Mouse (Mus musculus) heart, embryonic 14.5 days (tissue): Measurements from ENCODE around the gene Odf3l1. TPM values are rescaled to one million over a fixed set of nuclear protein-coding genes. Genes with fewer than 3 reads are reported as not detected.
"Not testable (repeated sequence)": the region's sequence is repeated elsewhere in the genome, so short reads cannot be mapped to it uniquely, and the experiment has no call there.

Source experiments
- ATAC-seq: fragments of 200-750 bp; cut with Nextera tagmentation; 2 replicates; pipeline ENCODE4 v1.8.0; 2017; ENCODE audit warnings: low read depth, moderate TSS enrichment; ENCODE audit not compliant: insufficient number of reproducible peaks, insufficient read depth, low FRiP score
- H3K27ac ChIP-seq, 2 experiments: fragments of 200-500 bp in 1 of 2; fragments of 300-500 bp in 1 of 2; sonication (generic) in 1 of 2; replicated peaks in 1 of 2; 2 replicates each; pipeline ENCODE4 v1.5.1; 2012 to 2014; ENCODE audit warnings: low read depth in 2 of 2, low read length in 2 of 2, control low read depth in 1 of 2, mild to moderate bottlenecking in 1 of 2, mixed read lengths in 1 of 2; ENCODE audit not compliant: control insufficient read depth in 1 of 2, insufficient read depth in 1 of 2
- H3K27me3 ChIP-seq: fragments of 300-500 bp; sonication (generic); 2 replicates; pipeline ENCODE4 v1.6.1; 2014; ENCODE audit warnings: mild to moderate bottlenecking, low read length, control low read depth; ENCODE audit not compliant: control insufficient read depth, insufficient read depth
- H3K36me3 ChIP-seq: fragments of 300-500 bp; sonication (generic); 2 replicates; pipeline ENCODE4 v1.6.1; 2014; ENCODE audit warnings: mild to moderate bottlenecking, control low read depth, low read length, mixed read lengths; ENCODE audit not compliant: control insufficient read depth, insufficient read depth
- H3K4me1 ChIP-seq, 2 experiments: fragments of 200-500 bp in 1 of 2; fragments of 300-500 bp in 1 of 2; sonication (generic) in 1 of 2; 2 replicates each; pipeline ENCODE4 v1.6.1; 2012 to 2014; ENCODE audit warnings: low read length in 2 of 2, control low read depth in 1 of 2, mixed read lengths in 1 of 2; ENCODE audit not compliant: control insufficient read depth in 2 of 2, insufficient read depth in 2 of 2
- H3K4me2 ChIP-seq: fragments of 300-500 bp; sonication (generic); 2 replicates; pipeline ENCODE4 v1.6.1; 2014; ENCODE audit warnings: mild to moderate bottlenecking, low read length
- H3K4me3 ChIP-seq, 2 experiments: fragments of 200-500 bp in 1 of 2; fragments of 300-500 bp in 1 of 2; sonication (generic) in 1 of 2; 2 replicates each; pipeline ENCODE4 v1.5.1; 2012 to 2014; ENCODE audit warnings: low read length in 2 of 2, mild to moderate bottlenecking in 2 of 2, control low read depth in 1 of 2, low read depth in 1 of 2, moderate library complexity in 1 of 2; ENCODE audit not compliant: control insufficient read depth in 1 of 2, insufficient read depth in 1 of 2
- H3K9ac ChIP-seq: fragments of 300-500 bp; sonication (generic); 2 replicates; pipeline ENCODE4 v1.6.1; 2014; ENCODE audit warnings: mild to moderate bottlenecking, low read length
- H3K9me3 ChIP-seq: fragments of 300-500 bp; sonication (generic); 2 replicates; pipeline ENCODE4 v1.6.1; 2016; ENCODE audit warnings: low read length, control low read depth; ENCODE audit not compliant: control insufficient read depth
- WGBS: fragments of 180-500 bp; shearing (Covaris S2); extraction: QIAGEN DNeasy Blood & Tissue Kit; methylation state at CpG from one replicate; pipeline ENCODE4 v1.1.7; 2014; 5-methylcytosine and 5-hydroxymethylcytosine counted together
- polyA plus RNA-seq: library from polyadenylated mRNA; unstranded; fragments of >200 nt; fragmentation: Nextera tagmentation; extraction: Ambion mirVana; gene quantifications from 2 replicates; pipeline ENCODE4 v1.2.1, GENCODE M21; 2014

The Odf3l1 gene
- polyA plus RNA-seq = 0.50 and 0.72 TPM in 2 replicates

DNA sequence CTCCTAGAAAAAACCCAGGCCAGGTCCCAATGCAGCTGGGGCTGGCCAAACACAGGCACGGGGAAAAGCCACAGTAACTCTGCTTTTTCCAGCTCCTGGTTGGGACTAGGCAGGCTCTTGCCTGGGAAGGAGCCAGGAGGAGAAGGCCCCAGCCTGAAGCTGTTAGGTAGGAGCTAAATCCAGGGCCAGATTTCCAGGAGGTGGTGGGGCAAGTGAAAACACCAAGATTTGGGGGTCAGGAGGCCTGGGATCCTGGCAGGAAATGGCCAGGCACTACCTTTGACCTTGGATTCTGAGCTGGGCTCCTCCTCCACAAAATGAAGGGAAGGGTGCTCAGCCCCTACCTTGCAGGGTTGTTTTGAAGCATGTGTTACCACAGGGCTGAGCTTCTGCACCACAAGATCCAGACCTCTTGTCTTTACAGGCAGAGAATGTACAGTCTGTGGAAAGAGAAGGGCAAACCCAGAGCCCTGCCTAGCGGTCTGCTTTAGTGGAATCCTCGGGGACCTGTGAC, at the start of gene Odf3l1:
Odf3l1 (minus strand) TSS at position 464 of the 514 bp plus-strand sequence.
- WGBS = 1% methylated on average over 3 of the region's 3 CpGs
- ATAC-seq = no peak
- Histone ChIP-seq H3K4me3 (peak within 1 kb of the TSS; percentile 60 to 64), H3K9ac (peak within 1 kb of the TSS; percentile 89), H3K4me1 (peaks cover 50 to 64% of the 10 kb centered on the region in 2 experiments), H3K27ac (peak within 1 kb of the TSS; percentile 91 to 96), H3K27me3 (no peaks in the 10 kb centered on the region), H3K36me3 (no peaks in the 10 kb centered on the region), H3K9me3 (no peaks in the 10 kb centered on the region), H3K4me2 (peak within 1 kb of the TSS; percentile 87)

DNA sequence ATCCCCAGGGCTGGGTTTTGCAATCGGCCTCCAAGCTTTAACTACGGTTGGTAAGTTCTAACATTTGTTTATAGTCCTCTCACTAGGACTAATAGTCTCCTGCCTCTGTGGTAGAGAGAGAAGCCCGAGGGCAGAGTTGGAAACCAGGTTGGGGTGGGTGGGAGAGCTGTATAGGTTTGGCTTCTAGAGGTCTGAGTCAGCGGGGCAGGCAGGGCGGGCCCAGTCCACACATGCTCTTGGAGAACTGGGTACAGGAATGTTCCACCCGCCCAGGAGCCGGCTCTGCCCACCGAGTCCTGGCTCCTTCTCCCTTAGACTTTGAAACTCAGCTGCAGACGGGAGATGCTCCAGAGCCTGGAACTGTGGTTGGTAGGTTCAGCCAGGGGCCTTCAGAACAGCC, 49.5 kb upstream of the Odf3l1 start:
- 79% methylated on average over 9 of the region's 9 CpGs for WGBS
- H3K4me3 ChIP-seq = no peak overlapping the region
- ATAC-seq = no peak

GRCm38 (mm10) chr9:56911017-56911416, 46.5 kb upstream of the Odf3l1 start:
- no peak overlapping the region for H3K9ac ChIP-seq
- WGBS = 48% methylated on average over 1 of the region's 1 CpGs
- peaks cover 16% of the 10 kb centered on the region for H3K36me3 ChIP-seq
- no peak overlapping the region for H3K27ac ChIP-seq
- no peak for ATAC-seq
- no peaks in the 10 kb centered on the region for H3K27me3 ChIP-seq
- no peaks in the 10 kb centered on the region for H3K9me3 ChIP-seq
- no peak overlapping the region for H3K4me2 ChIP-seq
- no peak overlapping the region for H3K4me3 ChIP-seq
- H3K4me1 ChIP-seq = peaks cover 2 to 5% of the 10 kb centered on the region in 2 experiments; a peak in 2 of 4 replicates

More for the DNA sequence above, 49.5 kb upstream of the Odf3l1 start:
- Histone ChIP-seq H3K9ac (no peak overlapping the region), H3K4me1 (no peaks in the 10 kb centered on the region; a peak in 1 of 4 replicates), H3K36me3 (peaks cover 45% of the 10 kb centered on the region), H3K9me3 (no peaks in the 10 kb centered on the region), H3K27me3 (no peaks in the 10 kb centered on the region), H3K4me2 (no peak overlapping the region), H3K27ac (no peak overlapping the region)

GRCm38 (mm10) chr9:56909991-56910390, 45.5 kb upstream of the Odf3l1 start:
- ATAC-seq, H3K9me3 ChIP-seq, H3K9ac ChIP-seq, H3K27me3 ChIP-seq, H3K4me3 ChIP-seq, H3K27ac ChIP-seq, H3K4me1 ChIP-seq, H3K36me3 ChIP-seq, H3K4me2 ChIP-seq: not testable (repeated sequence)
- WGBS = 41% methylated on average over 4 of the region's 4 CpGs

- H3K27ac ChIP-seq = no peak overlapping the region
- WGBS = 41% methylated on average over 9 of the region's 9 CpGs
- H3K36me3 ChIP-seq = no peaks in the 10 kb centered on the region
- H3K4me3 ChIP-seq = no peak overlapping the region
- no peak overlapping the region for H3K4me2 ChIP-seq
- peaks cover 2 to 5% of the 10 kb centered on the region in 2 experiments; a peak in 2 of 4 replicates for H3K4me1 ChIP-seq
- ATAC-seq = no peak
- H3K9me3 ChIP-seq = no peaks in the 10 kb centered on the region
- H3K27me3 ChIP-seq = no peaks in the 10 kb centered on the region
- no peak overlapping the region for H3K9ac ChIP-seq
Measured at GRCm38 (mm10) chr9:56907549-56907948, 43.1 kb upstream of the Odf3l1 start.

GRCm38 (mm10) chr9:56903662-56904061, 39.2 kb upstream of the Odf3l1 start:
- WGBS = 64% methylated on average over 3 of the region's 3 CpGs
- no peak for ATAC-seq
- no peaks in the 10 kb centered on the region for H3K27me3 ChIP-seq
- H3K9ac ChIP-seq = no peak overlapping the region
- H3K9me3 ChIP-seq = no peaks in the 10 kb centered on the region
- no peak overlapping the region for H3K27ac ChIP-seq
- H3K4me3 ChIP-seq = no peak overlapping the region
- peaks cover 9 to 14% of the 10 kb centered on the region in 2 experiments; a peak in 2 of 4 replicates for H3K4me1 ChIP-seq
- H3K4me2 ChIP-seq = no peak overlapping the region
- H3K36me3 ChIP-seq = 0 out of 2 replicates have a peak, but pooled peaks cover 1% of the 10 kb centered on the region

DNA sequence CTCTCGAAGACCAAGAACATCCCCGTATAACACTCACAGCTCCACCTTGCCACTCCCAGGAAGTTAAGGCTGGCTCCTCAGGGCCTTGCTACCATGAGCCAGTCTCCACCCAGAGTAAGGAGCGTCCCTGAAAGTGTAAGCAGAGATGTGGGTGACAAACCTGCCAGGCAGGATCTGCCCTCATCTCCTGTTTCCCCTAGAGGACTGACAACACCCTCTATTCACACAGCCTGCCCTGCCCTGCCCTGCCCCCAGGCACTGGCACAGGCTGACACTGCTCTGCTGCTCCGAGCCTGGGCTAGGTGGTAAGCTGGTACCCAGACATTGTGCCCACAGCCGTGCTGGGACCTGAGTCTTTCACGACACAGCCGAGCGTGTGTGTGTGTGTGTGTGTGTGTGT, 36.7 kb upstream of the Odf3l1 start:
- no peaks in the 10 kb centered on the region for H3K9me3 ChIP-seq
- peaks cover 7 to 9% of the 10 kb centered on the region in 2 experiments; a peak in 1 of 4 replicates for H3K4me1 ChIP-seq
- no peak overlapping the region for H3K4me3 ChIP-seq
- no peak for ATAC-seq
- WGBS = 58% methylated on average over 8 of the region's 8 CpGs
- 0 out of 2 replicates have a peak overlapping the region, but pooled peaks have one; percentile 6 for H3K9ac ChIP-seq
- H3K27me3 ChIP-seq = no peaks in the 10 kb centered on the region
- no peak overlapping the region for H3K4me2 ChIP-seq
- no peak overlapping the region for H3K27ac ChIP-seq
- peaks cover 21% of the 10 kb centered on the region for H3K36me3 ChIP-seq

DNA sequence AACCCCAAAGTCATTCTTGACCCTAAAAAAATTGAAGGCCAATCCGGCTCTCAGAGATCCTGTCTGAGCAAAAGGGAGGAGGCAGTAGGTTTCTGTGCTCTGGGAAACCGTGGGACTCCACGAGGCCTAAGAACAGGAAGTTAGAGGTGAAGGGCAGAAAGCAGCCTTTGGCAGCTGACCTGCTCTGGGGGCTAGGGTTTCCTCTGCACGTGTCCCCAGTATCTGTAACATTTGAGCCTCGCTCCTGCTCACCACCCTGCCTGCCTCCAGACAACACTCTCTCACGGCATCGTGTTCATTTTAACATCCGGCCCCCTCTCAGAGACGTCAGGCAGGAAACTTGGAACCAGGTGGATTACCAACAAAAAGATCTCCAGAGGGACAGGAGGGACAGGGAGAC, 36.1 kb upstream of the Odf3l1 start:
- peak overlapping the region; percentile 16; the same call in 1 of the 2 replicates for H3K9ac ChIP-seq
- H3K4me2 ChIP-seq = no peak overlapping the region
- WGBS = 18% methylated on average over 9 of the region's 9 CpGs
- H3K27ac ChIP-seq = peak overlapping the region in 1 of 2 experiments; percentile 14; a peak in 1 of 4 replicates
- H3K36me3 ChIP-seq = peaks cover 26% of the 10 kb centered on the region
- no peak overlapping the region for H3K4me3 ChIP-seq
- no peaks in the 10 kb centered on the region for H3K9me3 ChIP-seq
- H3K4me1 ChIP-seq = peaks cover 7 to 9% of the 10 kb centered on the region in 2 experiments; a peak in 1 of 4 replicates
- ATAC-seq = no peak
- no peaks in the 10 kb centered on the region for H3K27me3 ChIP-seq
